Mouse (Mus musculus): ENCODE measurements around the gene Rab17. TPM values are rescaled to one million over a fixed set of nuclear protein-coding genes. Genes with fewer than 3 reads are reported as not detected.
A peak's percentile ranks its signal among the peaks of the same experiment; 100 is the strongest.

Rab17 gene
- polyA plus RNA-seq, 1 experiment from 2014 or later = 0.36 TPM

DNA sequence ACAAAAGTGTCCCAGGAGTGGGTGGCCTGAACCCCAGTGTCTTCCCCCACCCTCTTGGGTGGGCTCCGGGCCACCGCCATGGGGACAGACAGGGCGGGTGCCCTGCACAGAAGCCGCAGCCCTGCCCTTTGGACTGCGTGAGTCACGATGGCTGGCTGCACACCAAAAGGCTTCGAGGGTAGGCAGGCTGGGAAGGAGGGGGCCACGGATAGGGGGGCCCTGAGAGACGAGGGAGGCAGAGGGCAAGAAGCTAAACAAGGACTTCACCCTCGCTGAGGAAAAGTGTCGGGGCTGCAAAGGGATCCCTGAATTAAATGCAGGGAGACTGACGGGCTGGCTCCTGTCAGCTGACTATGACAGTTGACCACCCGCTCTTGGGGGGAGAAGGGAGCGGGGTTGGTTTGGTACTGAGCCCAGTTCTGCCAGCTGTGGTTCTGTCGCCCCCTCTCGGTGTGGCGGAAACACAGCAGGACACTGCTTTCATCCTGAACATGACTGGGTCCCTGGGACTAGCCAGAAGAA lies 59.8 kb downstream of the Rab17 start:
- peaks cover 2% of the 10 kb centered on the region; the same call in 1 of the 2 replicates for H3K4me1 ChIP-seq (ENCODE audit: control insufficient read depth, insufficient read depth, low read depth, low read length)
- no peaks in the 10 kb centered on the region for H3K36me3 ChIP-seq (ENCODE audit: control insufficient read depth, insufficient read depth, low read length)
- peak; percentile 68 for ATAC-seq
- H3K9ac ChIP-seq (ENCODE audit: low read depth, low read length) = no peak overlapping the region
- H3K4me3 ChIP-seq (ENCODE audit: low read length) = no peak overlapping the region
- peak overlapping the region; percentile 27 for H3K4me2 ChIP-seq (ENCODE audit: low read length)
- H3K27me3 ChIP-seq (replicated peaks; ENCODE audit: control insufficient read depth, insufficient read depth, low read length) = no peaks in the 10 kb centered on the region
- no peak overlapping the region for H3K27ac ChIP-seq (ENCODE audit: low read depth, low read length)
- H3K9me3 ChIP-seq (ENCODE audit: control insufficient read depth, low read length) = no peaks in the 10 kb centered on the region
- 25% methylated on average over 17 of the region's 17 CpGs for WGBS

DNA sequence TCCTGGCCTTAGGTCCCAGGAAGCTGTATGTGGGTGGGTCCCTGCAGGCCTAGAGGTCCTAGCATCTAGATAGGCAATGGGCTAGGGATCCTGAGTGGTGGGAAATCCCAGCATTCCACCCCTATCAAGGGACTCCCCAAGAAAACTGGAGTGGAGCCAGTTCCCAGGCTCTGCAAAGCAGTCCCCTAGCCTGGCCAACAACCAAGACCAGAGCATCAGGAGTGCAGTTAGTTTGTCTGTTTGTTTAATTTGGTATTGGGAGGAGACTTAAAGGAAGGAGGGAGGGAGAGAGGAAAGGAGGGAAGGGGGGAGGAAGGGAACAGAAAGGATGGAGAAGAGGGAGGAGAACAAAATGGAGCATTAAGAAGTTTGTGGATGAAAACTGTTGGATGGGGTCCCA lies 60.3 kb downstream of the Rab17 start:
- Histone ChIP-seq H3K27me3 (replicated peaks; ENCODE audit: control insufficient read depth, insufficient read depth, low read length) (no peaks in the 10 kb centered on the region), H3K27ac (ENCODE audit: low read depth, low read length) (no peak overlapping the region), H3K9me3 (ENCODE audit: control insufficient read depth, low read length) (no peaks in the 10 kb centered on the region), H3K4me3 (ENCODE audit: low read length) (no peak overlapping the region), H3K4me2 (ENCODE audit: low read length) (no peak overlapping the region), H3K36me3 (ENCODE audit: control insufficient read depth, insufficient read depth, low read length) (no peaks in the 10 kb centered on the region), H3K4me1 (ENCODE audit: control insufficient read depth, insufficient read depth, low read depth, low read length) (no peaks in the 10 kb centered on the region; the same call in 1 of the 2 replicates), H3K9ac (ENCODE audit: low read depth, low read length) (no peak overlapping the region)
- peak; percentile 46; the same call in 1 of the 2 replicates for ATAC-seq

Other genes with a start within 250 kb of the Rab17 start
- 6.9 and 14.5 TPM in 2 replicates for gene Col6a3, start 125.7 kb downstream of the Rab17 start, polyA plus RNA-seq (2015; fragmentation: Nextera tagmentation; extraction: Ambion mirVana)
- 0.14 and 0.18 TPM in 2 replicates for gene Mlph, start 54.6 kb downstream of the Rab17 start, polyA plus RNA-seq (2015; fragmentation: Nextera tagmentation; extraction: Ambion mirVana)
- not detected in 2 replicates for gene Prlh, start 16.6 kb downstream of the Rab17 start, polyA plus RNA-seq (2015; fragmentation: Nextera tagmentation; extraction: Ambion mirVana)
- 40.9 and 43.3 TPM in 2 replicates for gene Lrrfip1, start 29.1 kb upstream of the Rab17 start, polyA plus RNA-seq (2015; fragmentation: Nextera tagmentation; extraction: Ambion mirVana)
- gene Rbm44, start 175.4 kb upstream of the Rab17 start, polyA plus RNA-seq (2015; fragmentation: Nextera tagmentation; extraction: Ambion mirVana) = 0.28 and 0.60 TPM in 2 replicates
- gene Ramp1, start 210.2 kb upstream of the Rab17 start, polyA plus RNA-seq (2015; fragmentation: Nextera tagmentation; extraction: Ambion mirVana) = 20.8 and 28.5 TPM in 2 replicates